Mouse (Mus musculus): ENCODE measurements at regions not wholly inside any gene's neighbourhood (a gene's known extent, or its start where the extent isn't known, plus 50 kb on each side); places are given as distances from the start of the nearest gene placed in this dataset.

DNA sequence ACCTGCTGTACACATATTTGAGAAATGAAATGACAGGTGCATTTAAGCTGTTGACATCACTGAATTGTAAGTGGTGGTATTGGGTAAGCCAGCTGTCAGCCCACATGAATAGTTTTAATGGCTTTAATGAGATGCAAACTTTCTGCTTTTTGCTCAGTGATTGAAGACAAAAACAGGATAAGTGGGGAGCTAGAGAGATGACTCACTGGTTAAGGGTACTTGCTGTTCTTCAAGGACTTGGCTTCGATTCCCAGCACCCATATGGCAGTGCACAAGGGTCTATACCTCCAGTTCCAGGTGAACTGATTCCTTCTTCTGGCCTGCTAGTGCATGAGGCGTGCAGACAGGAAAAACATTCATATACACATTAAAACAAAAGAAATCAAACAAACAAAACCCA is 162.7 kb upstream of the Pex5l start:
- no peak for DNase-seq (ENCODE audit: low read depth)

- DNase-seq (ENCODE audit: low read depth), result no peak
Observed at GRCm38 (mm10) chr3:33262797-33263196, 119.8 kb upstream of the Pex5l start.

DNA sequence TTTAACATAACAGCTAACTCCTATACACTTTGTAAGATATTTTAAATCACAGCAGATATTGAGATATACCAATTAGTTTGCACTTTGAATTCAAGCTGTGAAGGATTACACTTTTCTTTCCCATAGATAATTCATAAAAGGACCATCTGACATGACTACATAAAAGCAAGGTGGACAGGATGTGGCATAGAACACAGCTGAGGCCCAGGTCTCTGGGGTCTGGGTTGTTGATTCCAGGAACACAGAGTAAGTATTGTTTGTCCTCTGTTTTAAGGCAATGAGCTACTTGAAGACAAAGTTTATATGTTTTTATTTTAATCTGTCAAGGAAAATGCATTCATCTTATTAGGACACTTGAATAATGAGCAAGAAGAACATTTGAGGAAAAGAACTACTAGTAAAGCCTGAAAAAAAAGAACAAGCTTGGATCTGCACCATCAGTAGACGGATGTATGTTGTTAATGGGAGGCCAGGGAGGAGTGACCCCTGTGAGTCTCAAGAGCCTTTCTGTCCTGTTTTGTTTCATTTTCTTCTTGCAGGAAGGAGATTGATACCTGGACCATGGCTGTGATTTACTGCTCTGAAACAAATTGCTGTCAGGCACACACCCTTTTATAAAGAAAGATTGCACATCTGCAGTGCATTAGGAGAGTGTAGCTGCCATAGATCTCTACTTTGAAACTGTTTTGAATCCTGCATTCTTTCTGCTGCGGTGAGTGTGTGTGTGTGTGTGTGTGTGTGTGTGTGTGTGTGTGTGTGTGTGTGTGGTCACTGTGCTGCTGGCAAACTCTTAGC is 76.4 kb upstream of the Pex5l start:
- no peak for DNase-seq (ENCODE audit: low read depth)

- DNase-seq (ENCODE audit: low read depth), result no peak
Observed at GRCm38 (mm10) chr3:33218291-33218690, 75.2 kb upstream of the Pex5l start.

DNA sequence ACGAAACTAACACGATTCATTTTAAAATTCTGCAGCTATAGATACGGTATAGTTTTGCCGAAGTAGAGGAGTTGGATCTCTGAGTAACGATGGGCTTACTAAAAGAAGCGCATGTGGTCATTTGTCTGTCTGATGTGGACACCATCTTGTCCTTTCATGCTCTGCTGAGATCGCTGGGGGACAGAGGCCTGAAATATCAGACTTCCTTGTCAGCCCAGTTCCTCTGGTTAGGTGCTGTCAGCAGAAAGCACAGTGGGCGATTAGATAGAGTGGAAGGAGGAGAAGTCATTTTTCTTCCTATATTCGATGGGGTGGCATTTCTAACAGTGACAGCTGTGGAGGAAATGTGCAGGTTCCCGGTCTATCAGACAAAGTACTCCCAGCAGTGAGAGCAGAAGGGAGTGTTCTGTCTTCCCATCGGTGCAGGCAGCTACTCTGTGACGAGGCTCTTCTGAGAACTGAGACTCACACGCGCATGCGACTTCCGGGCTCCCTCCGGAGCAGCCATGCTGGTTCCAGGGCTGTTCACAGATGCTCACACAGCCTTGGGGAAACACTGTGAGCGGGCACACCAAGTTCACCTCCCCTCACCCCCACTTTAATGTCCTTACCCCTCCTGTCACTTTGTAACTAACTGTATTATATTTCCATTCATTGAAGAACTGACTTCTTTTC is 74.5 kb upstream of the Pex5l start:
- DNase-seq (ENCODE audit: low read depth), result no peak

DNA sequence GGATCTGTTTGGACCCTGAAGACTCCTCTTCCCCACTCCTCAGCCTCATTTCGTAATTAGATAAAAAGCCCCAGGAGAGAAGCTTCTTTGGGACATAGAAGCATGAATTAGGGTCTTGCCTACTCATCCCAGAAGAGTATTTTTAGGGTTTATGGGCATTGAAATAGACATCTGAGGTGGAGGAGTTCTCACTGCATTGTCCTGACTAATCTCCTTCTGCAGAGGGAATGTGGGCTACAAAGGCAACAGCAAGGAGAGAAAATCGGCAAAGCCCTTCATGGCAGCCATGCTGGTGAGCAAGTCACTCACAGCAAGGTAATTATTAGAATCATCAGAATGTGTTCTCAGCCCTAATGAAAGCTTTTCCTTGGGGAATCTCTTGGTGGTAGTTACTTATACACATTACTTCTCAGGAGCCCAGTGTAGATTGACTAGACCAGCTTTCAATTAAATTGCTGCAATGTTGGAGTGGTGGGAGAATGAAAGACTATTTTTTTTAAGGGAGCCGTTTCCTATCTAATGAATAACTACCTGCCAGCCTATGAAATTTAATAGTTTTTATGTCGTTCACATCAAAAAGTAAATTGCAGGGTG is 68.3 kb upstream of the Pex5l start:
- no peak for DNase-seq (ENCODE audit: low read depth)

Measured in c-Kit-positive CD71-negative TER-119-negative erythroid progenitor cells, embryonic 14.5 days (primary cell).